Mouse (Mus musculus): ENCODE measurements around the gene Cenpo.

The Cenpo gene

GRCm38 (mm10) chr12:4150936-4151335, 83.2 kb downstream of the Cenpo start:
- no peak for DNase-seq (ENCODE audit: low read depth, low spot score)
